Mouse (Mus musculus) hindbrain, embryonic 11.5 days (tissue): ENCODE measurements around the gene Nek6. TPM values are rescaled to one million over a fixed set of nuclear protein-coding genes. Genes with fewer than 3 reads are reported as not detected.
A peak's percentile ranks its signal among the peaks of the same experiment; 100 is the strongest.

Source experiments
- ATAC-seq: fragments of 200-750 bp; cut with Nextera tagmentation; 2 replicates; pipeline ENCODE4 v1.8.0; 2017; ENCODE audit warnings: mild to moderate bottlenecking, moderate TSS enrichment, moderate library complexity; ENCODE audit not compliant: low FRiP score
- DNase-seq: peaks from one replicate; pipeline ENCODE4 v3.0.0-alpha.2; 2015; ENCODE audit warnings: low spot score
- H3K27ac ChIP-seq: fragments of 300-500 bp; sonication (generic); 2 replicates; pipeline ENCODE4 v1.5.1; 2014; ENCODE audit warnings: mild to moderate bottlenecking, low read depth, low read length
- H3K27me3 ChIP-seq: fragments of 300-500 bp; sonication (generic); 2 replicates; pipeline ENCODE4 v1.6.1; 2014; ENCODE audit warnings: mild to moderate bottlenecking, low read length, moderate library complexity, mixed read lengths; ENCODE audit not compliant: control insufficient read depth, insufficient read depth
- H3K36me3 ChIP-seq: fragments of 300-500 bp; sonication (generic); 2 replicates; pipeline ENCODE4 v1.6.1; 2014; ENCODE audit warnings: mild to moderate bottlenecking, low read length, moderate library complexity, mixed read lengths; ENCODE audit not compliant: control insufficient read depth, insufficient read depth
- H3K4me1 ChIP-seq: fragments of 300-500 bp; sonication (generic); replicated peaks from 2 replicates; pipeline ENCODE4 v1.6.1; 2014; ENCODE audit warnings: low read length, mixed read lengths; ENCODE audit not compliant: control insufficient read depth, insufficient read depth
- H3K4me2 ChIP-seq: fragments of 300-500 bp; sonication (generic); replicated peaks from 2 replicates; pipeline ENCODE4 v1.6.1; 2014; ENCODE audit warnings: mild to moderate bottlenecking, low read depth, low read length
- H3K4me3 ChIP-seq: fragments of 300-500 bp; sonication (generic); 2 replicates; pipeline ENCODE4 v1.5.1; 2014; ENCODE audit warnings: low read depth, low read length
- H3K9ac ChIP-seq: fragments of 300-500 bp; sonication (generic); 2 replicates; pipeline ENCODE4 v1.6.1; 2014; ENCODE audit warnings: low read depth, low read length
- H3K9me3 ChIP-seq: fragments of 300-500 bp; sonication (generic); 2 replicates; pipeline ENCODE4 v1.6.1; 2016; ENCODE audit warnings: low read length; ENCODE audit not compliant: control insufficient read depth
- WGBS: fragments of 180-500 bp; shearing (Covaris S2); extraction: QIAGEN DNeasy Blood & Tissue Kit; methylation state at CpG from one replicate; pipeline ENCODE4 v1.1.7; 2014; 5-methylcytosine and 5-hydroxymethylcytosine counted together
- polyA plus RNA-seq: library from polyadenylated mRNA; unstranded; fragments of >200 nt; fragmentation: Nextera tagmentation; extraction: Ambion mirVana; gene quantifications from 2 replicates; pipeline ENCODE4 v1.2.1, GENCODE M21; 2014

The Nek6 gene
- polyA plus RNA-seq, 1 experiment from 2014 or later: 87.8 TPM

DNA sequence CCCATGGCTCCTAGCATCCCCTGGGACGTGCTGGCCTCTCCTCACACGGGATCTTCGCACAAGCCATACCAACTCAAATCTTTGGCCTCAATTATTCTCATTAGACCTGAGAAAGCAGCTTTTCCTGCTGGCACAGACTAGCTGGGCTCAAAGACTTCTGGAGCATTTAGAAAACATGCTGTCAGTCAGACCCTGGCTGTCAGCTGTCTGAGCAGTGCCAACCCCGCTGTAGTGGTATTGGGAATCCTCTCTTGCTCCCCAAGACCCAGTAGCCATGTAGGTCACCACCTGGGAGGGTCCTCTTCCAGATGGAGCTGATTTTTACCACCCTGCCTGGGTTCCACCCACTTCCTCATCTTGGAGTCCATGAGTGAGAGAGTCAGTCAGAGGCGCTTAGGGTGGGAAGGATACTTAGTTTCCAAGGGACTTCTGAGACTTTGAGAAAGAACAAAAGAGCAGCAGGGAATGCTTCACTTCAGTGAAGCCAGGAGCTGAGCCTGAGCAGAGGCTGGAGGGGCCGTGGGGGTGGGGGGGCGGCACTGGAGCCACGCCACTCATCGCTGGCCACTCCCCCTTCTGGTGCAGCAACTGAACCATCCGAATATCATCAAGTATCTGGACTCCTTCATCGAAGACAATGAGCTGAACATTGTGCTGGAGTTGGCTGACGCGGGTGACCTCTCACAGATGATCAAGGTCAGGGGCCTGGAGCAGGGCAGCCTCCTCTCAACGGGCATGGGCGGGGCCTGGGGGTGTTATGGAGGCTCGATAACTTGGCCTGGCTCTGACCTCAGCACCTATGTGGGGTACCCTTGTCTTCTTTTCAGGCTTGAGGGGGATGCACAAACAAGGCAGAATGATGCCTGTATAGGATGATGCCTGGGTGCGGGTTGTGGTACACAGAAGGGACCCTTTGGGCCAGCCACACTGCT lies 49.1 kb downstream of the Nek6 start:
- ATAC-seq (peak; percentile 47), DNase-seq (no peak)
- WGBS: 55% methylated on average over 17 of the region's 17 CpGs
- Histone ChIP-seq H3K4me3 (no peak overlapping the region), H3K9me3 (no peaks in the 10 kb centered on the region), H3K36me3 (0 out of 2 replicates have a peak, but pooled peaks cover 2% of the 10 kb centered on the region), H3K4me2 (no peak overlapping the region), H3K4me1 (0 out of 2 replicates have a peak, but pooled peaks cover 2% of the 10 kb centered on the region), H3K27ac (no peak overlapping the region), H3K27me3 (no peaks in the 10 kb centered on the region), H3K9ac (no peak overlapping the region)

- no peaks in the 10 kb centered on the region for H3K9me3 ChIP-seq
- H3K27me3 ChIP-seq: no peaks in the 10 kb centered on the region
- no peak overlapping the region for H3K9ac ChIP-seq
- no peak for ATAC-seq
- H3K4me1 ChIP-seq: peaks cover 2% of the 10 kb centered on the region; the same call in 1 of the 2 replicates
- H3K27ac ChIP-seq: no peak overlapping the region
- no peak for DNase-seq
- H3K4me3 ChIP-seq: no peak overlapping the region
- H3K4me2 ChIP-seq: no peak overlapping the region
- 89% methylated on average over 4 of the region's 4 CpGs for WGBS
- H3K36me3 ChIP-seq: 0 out of 2 replicates have a peak, but pooled peaks cover under 1% of the 10 kb centered on the region
Measured at GRCm38 (mm10) chr2:38562596-38562995, 51.2 kb downstream of the Nek6 start.

- Histone ChIP-seq H3K36me3 (no peaks in the 10 kb centered on the region), H3K4me3 (no peak overlapping the region), H3K27ac (no peak overlapping the region), H3K27me3 (no peaks in the 10 kb centered on the region), H3K4me2 (no peak overlapping the region), H3K4me1 (no peaks in the 10 kb centered on the region), H3K9me3 (no peaks in the 10 kb centered on the region), H3K9ac (no peak overlapping the region)
- 85% methylated on average over 23 of the region's 23 CpGs for WGBS
- DNase-seq: no peak
- no peak for ATAC-seq
Measured at GRCm38 (mm10) chr2:38571971-38572601, 60.6 kb downstream of the Nek6 start.

DNA sequence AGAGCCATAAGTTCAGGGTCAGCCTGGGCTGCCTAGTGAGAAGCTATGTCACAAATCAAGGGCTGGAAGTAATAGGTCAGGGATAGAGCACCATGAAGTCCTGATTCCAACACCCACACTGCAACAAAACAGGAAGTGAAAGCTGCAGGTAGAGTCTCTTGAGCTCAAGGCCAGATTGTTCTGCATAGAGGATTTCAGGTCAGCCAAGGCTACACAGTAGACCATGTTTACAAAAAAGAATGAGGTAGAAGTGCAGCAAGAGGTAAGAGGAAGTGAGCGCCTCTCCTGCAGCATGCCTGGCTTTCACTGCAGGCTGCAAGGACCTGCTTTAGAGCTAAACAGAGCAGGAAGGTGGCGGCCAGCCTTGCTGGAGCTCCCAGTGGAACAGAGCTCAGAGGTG lies 63.3 kb downstream of the Nek6 start:
- no peaks in the 10 kb centered on the region for H3K9me3 ChIP-seq
- no peak overlapping the region for H3K27ac ChIP-seq
- no peaks in the 10 kb centered on the region for H3K27me3 ChIP-seq
- ATAC-seq (no peak), DNase-seq (no peak)
- H3K4me1 ChIP-seq: peaks cover 5% of the 10 kb centered on the region
- H3K4me2 ChIP-seq: no peak overlapping the region
- WGBS: 84% methylated on average over 2 of the region's 2 CpGs
- no peaks in the 10 kb centered on the region for H3K36me3 ChIP-seq
- H3K9ac ChIP-seq: no peak overlapping the region
- H3K4me3 ChIP-seq: no peak overlapping the region

DNA sequence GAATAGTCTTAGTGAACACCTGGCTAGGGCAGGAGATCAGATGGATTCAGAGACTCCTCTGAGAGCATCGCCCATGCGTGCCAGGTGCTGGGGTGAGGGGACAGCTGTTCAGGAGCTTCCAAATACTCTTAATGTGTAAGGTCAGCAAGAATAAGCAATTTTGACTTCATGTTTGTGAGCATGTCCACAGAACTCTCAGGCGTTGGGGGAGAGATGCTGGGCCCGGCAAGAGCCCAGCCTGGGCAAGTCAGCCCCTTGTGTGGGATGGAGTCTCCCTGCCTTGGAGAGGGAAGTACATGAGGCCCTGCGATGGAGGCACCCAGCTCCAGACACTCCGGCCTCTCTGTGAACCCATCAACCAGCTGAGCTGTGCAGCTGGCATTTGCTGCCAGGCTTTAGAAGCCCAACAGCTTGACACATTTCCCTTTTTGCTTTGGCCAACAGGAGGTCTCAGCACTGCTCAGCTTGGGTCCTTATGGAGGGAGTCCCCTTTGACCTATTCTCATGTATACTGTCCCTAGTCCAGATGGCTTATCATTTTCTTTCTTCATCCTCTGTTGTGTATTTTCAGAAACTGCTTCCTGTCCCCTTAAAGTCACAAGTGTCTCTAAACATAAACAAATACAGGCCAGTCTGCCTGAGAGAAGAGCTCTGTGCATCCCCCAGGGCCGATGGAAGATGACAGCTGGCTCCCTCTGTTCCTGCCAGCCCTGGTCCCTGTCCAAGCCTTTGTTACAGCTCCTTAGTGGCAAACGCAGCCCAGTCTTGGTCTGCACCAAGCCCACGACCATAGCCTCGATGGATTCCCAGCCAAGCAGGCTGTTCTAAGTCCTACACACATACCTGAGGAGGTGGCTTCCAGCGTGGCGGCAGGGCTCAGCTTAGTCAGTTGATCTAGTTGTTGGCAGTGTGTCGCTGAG lies 67.4 kb downstream of the Nek6 start:
- WGBS: 56% methylated on average over 13 of the region's 13 CpGs
- DNase-seq (peak; percentile 34), ATAC-seq (peak; percentile 52; the same call in 1 of the 2 replicates)
- Histone ChIP-seq H3K9me3 (no peaks in the 10 kb centered on the region), H3K27me3 (no peaks in the 10 kb centered on the region), H3K4me3 (no peak overlapping the region), H3K27ac (peak overlapping the region; percentile 85), H3K4me1 (peaks cover 9% of the 10 kb centered on the region), H3K4me2 (no peak overlapping the region), H3K36me3 (no peaks in the 10 kb centered on the region), H3K9ac (no peak overlapping the region)

DNA sequence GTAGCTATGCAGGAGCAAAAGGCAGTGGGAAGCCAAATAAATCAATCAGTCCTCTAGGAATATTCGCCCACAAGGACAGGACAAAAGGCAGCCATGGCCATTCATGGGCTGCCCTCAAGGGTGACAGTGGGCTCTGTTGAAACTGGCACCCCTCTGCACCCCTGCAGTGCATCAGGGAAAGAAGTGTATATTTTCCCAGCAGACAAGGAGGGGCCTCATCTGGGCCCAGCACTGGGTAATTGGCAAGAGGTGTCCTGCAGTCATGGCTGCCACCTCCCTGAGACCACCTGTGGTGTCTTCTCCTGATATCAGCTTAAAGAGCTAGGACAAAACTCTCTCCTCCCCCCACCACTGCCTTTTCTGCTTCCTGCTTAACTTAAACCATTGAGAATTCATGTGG lies 68.1 kb downstream of the Nek6 start:
- no peaks in the 10 kb centered on the region for H3K36me3 ChIP-seq
- no peak overlapping the region for H3K4me3 ChIP-seq
- H3K27me3 ChIP-seq: no peaks in the 10 kb centered on the region
- H3K9ac ChIP-seq: no peak overlapping the region
- 56% methylated on average over 1 of the region's 1 CpGs for WGBS
- DNase-seq (no peak), ATAC-seq (no peak)
- no peak overlapping the region for H3K4me2 ChIP-seq
- H3K4me1 ChIP-seq: peaks cover 14% of the 10 kb centered on the region
- no peaks in the 10 kb centered on the region for H3K9me3 ChIP-seq
- peak overlapping the region; percentile 85 for H3K27ac ChIP-seq

GRCm38 (mm10) chr2:38583982-38584381 lies 72.5 kb downstream of the Nek6 start:
- H3K9me3 ChIP-seq: no peaks in the 10 kb centered on the region
- H3K9ac ChIP-seq: no peak overlapping the region
- DNase-seq: no peak
- H3K4me1 ChIP-seq: peaks cover 26% of the 10 kb centered on the region
- 88% methylated on average over 2 of the region's 2 CpGs for WGBS
- H3K36me3 ChIP-seq: peaks cover 3% of the 10 kb centered on the region; the same call in 1 of the 2 replicates
- H3K27me3 ChIP-seq: no peaks in the 10 kb centered on the region
- H3K4me2 ChIP-seq: no peak overlapping the region
- peak overlapping the region; percentile 87; the same call in 1 of the 2 replicates for H3K27ac ChIP-seq
- H3K4me3 ChIP-seq: no peak overlapping the region
- no peak for ATAC-seq
